Mouse (Mus musculus) ES-E14 (cell line): Measurements from ENCODE around the gene Col2a1.

Experiments used
- CHD2 ChIP-seq: IDR thresholded peaks from 2 replicates; pipeline ENCODE4 v1.6.1; 2014; ENCODE audit warnings: mild to moderate bottlenecking, low read depth, low read length, inconsistent platforms
- HCFC1 ChIP-seq: IDR thresholded peaks from 2 replicates; pipeline ENCODE4 v1.6.1; 2012; ENCODE audit warnings: low read length, inconsistent platforms, borderline replicate concordance; ENCODE audit not compliant: insufficient read depth
- MAFK ChIP-seq: IDR thresholded peaks from 2 replicates; pipeline ENCODE4 v1.6.1; 2014; ENCODE audit warnings: mild to moderate bottlenecking, low read depth, low read length, inconsistent platforms; ENCODE audit not compliant: insufficient read depth
- ZC3H11A ChIP-seq: IDR thresholded peaks from 2 replicates; pipeline ENCODE4 v1.6.1; 2012; ENCODE audit warnings: low read depth, mild to moderate bottlenecking, inconsistent platforms, low read length, borderline replicate concordance
- ZNF384 ChIP-seq: IDR thresholded peaks from 2 replicates; pipeline ENCODE4 v1.6.1; 2012; ENCODE audit warnings: low read depth, low read length, inconsistent platforms

- TF ChIP-seq ZNF384, result no peak
- no peak for TF ChIP-seq CHD2
- no peak for TF ChIP-seq HCFC1
- no peak for TF ChIP-seq ZC3H11A
- no peak for TF ChIP-seq MAFK
These were observed 22.7 kb upstream of the Col2a1 start for GRCm38 (mm10) chr15:98026967-98027904.
